Mouse (Mus musculus) intestine, embryonic 16.5 days (tissue): ENCODE measurements around the gene Micu1. TPM values are rescaled to one million over a fixed set of nuclear protein-coding genes. Genes with fewer than 3 reads are reported as not detected.
"Not testable (repeated sequence)": the region's sequence is repeated elsewhere in the genome, so short reads cannot be mapped to it uniquely, and the experiment has no call there.

ENCODE experiments used
- ATAC-seq: fragments of 200-750 bp; cut with Nextera tagmentation; 2 replicates; pipeline ENCODE4 v1.8.0; 2017; ENCODE audit warnings: moderate TSS enrichment, moderate library complexity
- H3K27ac ChIP-seq: fragments of 300-500 bp; sonication (generic); 2 replicates; pipeline ENCODE4 v1.5.1; 2014; ENCODE audit warnings: mild to moderate bottlenecking, low read length
- H3K27me3 ChIP-seq: fragments of 300-500 bp; sonication (generic); replicated peaks from 2 replicates; pipeline ENCODE4 v1.6.1; 2014; ENCODE audit warnings: low read length, control low read depth, mixed read lengths; ENCODE audit not compliant: control insufficient read depth, insufficient read depth
- H3K36me3 ChIP-seq: fragments of 300-500 bp; sonication (generic); 2 replicates; pipeline ENCODE4 v1.6.1; 2014; ENCODE audit warnings: low read length, control low read depth; ENCODE audit not compliant: control insufficient read depth, insufficient read depth
- H3K4me1 ChIP-seq: fragments of 300-500 bp; sonication (generic); 2 replicates; pipeline ENCODE4 v1.6.1; 2014; ENCODE audit warnings: low read length, control low read depth, mixed read lengths; ENCODE audit not compliant: control insufficient read depth, insufficient read depth
- H3K4me2 ChIP-seq: fragments of 300-500 bp; sonication (generic); 2 replicates; pipeline ENCODE4 v1.6.1; 2014; ENCODE audit warnings: low read depth, low read length, control low read depth
- H3K4me3 ChIP-seq: fragments of 300-500 bp; sonication (generic); 2 replicates; pipeline ENCODE4 v1.5.1; 2014; ENCODE audit warnings: mild to moderate bottlenecking, low read length
- H3K9ac ChIP-seq: fragments of 300-500 bp; sonication (generic); 2 replicates; pipeline ENCODE4 v1.6.1; 2014; ENCODE audit warnings: low read depth, low read length
- H3K9me3 ChIP-seq: fragments of 300-500 bp; sonication (generic); 2 replicates; pipeline ENCODE4 v1.6.1; 2016; ENCODE audit warnings: low read length, control low read depth; ENCODE audit not compliant: control insufficient read depth
- WGBS: fragments of 180-500 bp; shearing (Covaris S2); extraction: QIAGEN DNeasy Blood & Tissue Kit; methylation state at CpG from one replicate; pipeline ENCODE4 v1.1.7; 2014; 5-methylcytosine and 5-hydroxymethylcytosine counted together
- polyA plus RNA-seq: library from polyadenylated mRNA; unstranded; fragments of >200 nt; fragmentation: Nextera tagmentation; extraction: Ambion mirVana; gene quantifications from 2 replicates; pipeline ENCODE4 v1.2.1, GENCODE M21; 2015

Micu1 gene
- polyA plus RNA-seq, 1 experiment from 2014 or later: 82.1 TPM

- no peak overlapping the region for H3K4me2 ChIP-seq
- H3K27me3 ChIP-seq: no peaks in the 10 kb centered on the region
- no peak overlapping the region for H3K9ac ChIP-seq
- no peaks in the 10 kb centered on the region; the same call in 1 of the 2 replicates for H3K4me1 ChIP-seq
- WGBS: 83% methylated on average over 6 of the region's 6 CpGs
- H3K27ac ChIP-seq: no peak overlapping the region
- H3K9me3 ChIP-seq: no peaks in the 10 kb centered on the region
- ATAC-seq: no peak
- H3K36me3 ChIP-seq: peaks cover 4% of the 10 kb centered on the region; the same call in 1 of the 2 replicates
- H3K4me3 ChIP-seq: no peak overlapping the region
Measured at GRCm38 (mm10) chr10:59862816-59863440, 160.7 kb downstream of the Micu1 start.

DNA sequence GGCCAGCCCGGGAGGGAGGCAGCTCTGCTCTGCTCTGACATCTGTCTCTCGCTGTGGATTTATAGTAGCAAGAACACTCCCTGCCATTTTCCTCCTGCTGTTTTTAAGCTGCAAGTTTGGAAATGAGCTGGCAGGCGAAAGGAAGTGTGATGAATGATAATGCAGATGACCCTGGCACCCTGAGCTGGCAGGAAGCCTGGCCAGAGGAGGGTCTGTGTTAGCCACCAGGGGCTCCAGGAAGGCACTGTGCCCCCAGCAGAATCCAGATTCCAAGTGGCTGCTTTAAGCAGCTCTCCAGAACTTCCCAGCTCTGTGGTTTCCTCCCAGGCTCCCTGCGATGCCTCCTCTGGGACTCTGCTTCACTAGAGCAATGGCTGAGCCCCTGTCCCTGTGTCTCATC is 161.3 kb downstream of the Micu1 start:
- H3K4me1 ChIP-seq: no peaks in the 10 kb centered on the region; the same call in 1 of the 2 replicates
- WGBS: 52% methylated on average over 4 of the region's 4 CpGs

GRCm38 (mm10) chr10:59864232-59864875 is 162.1 kb downstream of the Micu1 start:
- peaks cover 4% of the 10 kb centered on the region; the same call in 1 of the 2 replicates for H3K36me3 ChIP-seq
- no peaks in the 10 kb centered on the region for H3K9me3 ChIP-seq
- H3K4me2 ChIP-seq: no peak overlapping the region
- H3K27me3 ChIP-seq: no peaks in the 10 kb centered on the region
- ATAC-seq: no peak
- no peaks in the 10 kb centered on the region; the same call in 1 of the 2 replicates for H3K4me1 ChIP-seq
- 78% methylated on average over 19 of the region's 19 CpGs for WGBS
- 0 out of 2 replicates have a peak overlapping the region, but pooled peaks have one; percentile 11 for H3K9ac ChIP-seq
- H3K4me3 ChIP-seq: no peak overlapping the region
- H3K27ac ChIP-seq: no peak overlapping the region

More for the DNA sequence above, 161.3 kb downstream of the Micu1 start:
- Histone ChIP-seq H3K4me3 (no peak overlapping the region), H3K27ac (no peak overlapping the region), H3K36me3 (peaks cover 4% of the 10 kb centered on the region; the same call in 1 of the 2 replicates), H3K9ac (no peak overlapping the region), H3K9me3 (no peaks in the 10 kb centered on the region), H3K4me2 (no peak overlapping the region), H3K27me3 (no peaks in the 10 kb centered on the region)
- no peak for ATAC-seq

DNA sequence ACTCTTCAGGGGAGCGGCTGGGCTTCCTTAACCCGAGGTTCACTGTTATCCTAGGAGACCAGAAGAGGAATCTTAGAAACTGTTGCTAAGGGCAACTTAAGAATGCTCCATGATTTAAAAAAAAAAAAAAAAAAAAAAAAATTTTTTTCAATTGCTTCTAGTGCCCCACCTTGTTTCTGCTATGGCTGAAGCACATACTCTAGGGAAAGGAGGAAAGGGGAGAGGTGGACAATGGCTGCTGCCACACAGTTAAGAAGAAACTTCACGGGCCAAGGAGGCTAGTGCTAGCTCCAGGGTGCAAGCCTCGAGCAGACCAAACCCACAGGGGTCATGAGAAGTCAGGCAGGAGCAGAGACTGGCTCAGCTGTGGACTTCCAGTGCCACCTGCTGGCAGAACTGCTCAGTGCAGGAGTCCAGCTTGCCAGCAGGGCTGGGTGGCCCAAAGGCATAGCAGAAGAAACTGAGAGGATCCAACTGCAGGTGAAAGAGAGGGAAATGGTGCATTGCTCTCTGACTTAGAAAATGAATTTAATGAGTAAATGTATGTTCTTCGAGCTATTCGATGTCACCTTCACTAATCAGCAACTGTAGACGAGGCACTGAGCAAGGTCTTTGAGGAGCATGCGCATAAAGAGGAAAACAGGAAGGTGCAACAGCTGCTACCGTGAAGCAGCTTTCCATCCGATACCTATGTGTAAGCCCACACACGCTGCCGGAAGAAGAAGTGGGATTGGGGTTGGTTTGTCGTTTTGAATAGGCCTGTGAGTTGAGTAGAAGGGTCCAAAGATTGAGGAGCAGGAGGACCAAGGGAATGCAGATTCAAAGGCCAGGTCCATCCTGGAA is 162.8 kb downstream of the Micu1 start:
- Histone ChIP-seq H3K4me2 (no peak overlapping the region), H3K4me3 (no peak overlapping the region), H3K4me1 (no peaks in the 10 kb centered on the region; the same call in 1 of the 2 replicates), H3K9ac (no peak overlapping the region), H3K27ac (no peak overlapping the region), H3K36me3 (peaks cover 4% of the 10 kb centered on the region; the same call in 1 of the 2 replicates), H3K27me3 (no peaks in the 10 kb centered on the region), H3K9me3 (no peaks in the 10 kb centered on the region)
- ATAC-seq: peak; percentile 76
- 34% methylated on average over 13 of the region's 13 CpGs for WGBS

- Histone ChIP-seq H3K4me2 (no peak overlapping the region), H3K9ac (no peak overlapping the region), H3K27ac (no peak overlapping the region), H3K27me3 (no peaks in the 10 kb centered on the region), H3K4me1 (no peaks in the 10 kb centered on the region), H3K4me3 (no peak overlapping the region), H3K36me3 (peaks cover 4% of the 10 kb centered on the region; the same call in 1 of the 2 replicates), H3K9me3 (peaks cover 4% of the 10 kb centered on the region; the same call in 1 of the 2 replicates)
- WGBS: 67% methylated on average over 11 of the region's 11 CpGs
- no peak for ATAC-seq
Measured at GRCm38 (mm10) chr10:59868266-59868665, 166.0 kb downstream of the Micu1 start.

DNA sequence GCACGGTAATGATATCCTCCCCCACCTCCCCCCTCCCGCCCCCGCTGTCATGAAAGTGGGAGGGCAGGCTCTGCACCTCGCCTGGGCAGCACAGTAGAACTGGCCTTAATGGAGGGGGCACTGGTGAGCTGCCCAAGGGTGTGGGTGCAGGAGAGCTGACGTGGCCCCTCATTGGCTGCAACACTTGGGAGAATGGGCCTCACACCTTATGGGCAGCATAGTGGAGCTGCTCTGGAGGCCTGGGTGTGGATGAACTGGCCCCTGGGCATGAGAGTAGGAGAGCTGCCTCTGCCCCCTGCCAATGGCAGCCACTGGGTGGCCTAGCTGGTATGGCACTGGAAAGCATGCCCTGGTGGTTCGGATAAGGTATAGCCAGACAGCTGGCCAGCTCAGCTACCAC is 167.8 kb downstream of the Micu1 start:
- no peaks in the 10 kb centered on the region for H3K4me1 ChIP-seq
- H3K27ac ChIP-seq: no peak overlapping the region
- no peak for ATAC-seq
- no peaks in the 10 kb centered on the region for H3K36me3 ChIP-seq
- H3K4me3 ChIP-seq: no peak overlapping the region
- H3K4me2 ChIP-seq: no peak overlapping the region
- H3K9me3 ChIP-seq: peaks cover 4% of the 10 kb centered on the region; the same call in 1 of the 2 replicates
- WGBS: 90% methylated on average over 6 of the region's 6 CpGs
- H3K27me3 ChIP-seq: no peaks in the 10 kb centered on the region
- H3K9ac ChIP-seq: no peak overlapping the region

- WGBS: 92% methylated on average over 4 of the region's 4 CpGs
- ATAC-seq, H3K4me3 ChIP-seq, H3K9me3 ChIP-seq, H3K27me3 ChIP-seq, H3K9ac ChIP-seq, H3K36me3 ChIP-seq, H3K4me1 ChIP-seq, H3K27ac ChIP-seq, H3K4me2 ChIP-seq: not testable (repeated sequence)
Measured at GRCm38 (mm10) chr10:59872651-59873050, 170.4 kb downstream of the Micu1 start.

GRCm38 (mm10) chr10:59873206-59873605 is 170.9 kb downstream of the Micu1 start:
- Histone ChIP-seq H3K27me3 (no peaks in the 10 kb centered on the region), H3K9ac (no peak overlapping the region), H3K4me1 (no peaks in the 10 kb centered on the region), H3K4me2 (no peak overlapping the region), H3K27ac (no peak overlapping the region), H3K4me3 (no peak overlapping the region), H3K36me3 (no peaks in the 10 kb centered on the region), H3K9me3 (peaks cover 4% of the 10 kb centered on the region; the same call in 1 of the 2 replicates)
- peak; percentile 29 for ATAC-seq
- 78% methylated on average over 5 of the region's 5 CpGs for WGBS

DNA sequence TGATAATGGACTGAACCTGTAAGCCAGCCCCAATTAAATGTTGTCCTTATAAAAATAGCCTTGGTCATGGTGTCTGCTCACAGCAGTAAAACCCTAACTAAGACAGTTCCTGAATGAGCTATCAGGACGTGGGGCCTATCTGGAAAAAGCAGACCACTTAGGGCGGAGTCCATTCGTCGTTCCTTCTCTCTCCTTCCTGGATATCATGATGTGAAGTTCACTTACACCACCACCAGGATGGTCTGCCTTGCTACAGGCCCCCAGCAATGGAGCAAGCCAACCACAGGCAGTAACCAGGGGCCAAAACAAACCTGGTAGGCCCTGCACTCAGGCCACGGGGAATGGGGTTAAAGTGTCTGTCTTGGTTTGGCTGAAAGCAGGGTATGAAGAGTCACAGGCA is 171.3 kb downstream of the Micu1 start:
- 59% methylated on average over 5 of the region's 5 CpGs for WGBS
- Histone ChIP-seq H3K4me2 (no peak overlapping the region), H3K27me3 (no peaks in the 10 kb centered on the region), H3K36me3 (no peaks in the 10 kb centered on the region), H3K4me1 (peaks cover 2% of the 10 kb centered on the region; the same call in 1 of the 2 replicates), H3K9ac (no peak overlapping the region), H3K27ac (no peak overlapping the region), H3K4me3 (no peak overlapping the region), H3K9me3 (peaks cover 4% of the 10 kb centered on the region; the same call in 1 of the 2 replicates)
- peak; percentile 43; the same call in 1 of the 2 replicates for ATAC-seq
